Mouse (Mus musculus): ENCODE measurements at regions not wholly inside any gene's neighbourhood (a gene's known extent, or its start where the extent isn't known, plus 50 kb on each side); places are given as distances from the start of the nearest gene placed in this dataset.
A peak's percentile ranks its signal among the peaks of the same experiment; 100 is the strongest.

DNA sequence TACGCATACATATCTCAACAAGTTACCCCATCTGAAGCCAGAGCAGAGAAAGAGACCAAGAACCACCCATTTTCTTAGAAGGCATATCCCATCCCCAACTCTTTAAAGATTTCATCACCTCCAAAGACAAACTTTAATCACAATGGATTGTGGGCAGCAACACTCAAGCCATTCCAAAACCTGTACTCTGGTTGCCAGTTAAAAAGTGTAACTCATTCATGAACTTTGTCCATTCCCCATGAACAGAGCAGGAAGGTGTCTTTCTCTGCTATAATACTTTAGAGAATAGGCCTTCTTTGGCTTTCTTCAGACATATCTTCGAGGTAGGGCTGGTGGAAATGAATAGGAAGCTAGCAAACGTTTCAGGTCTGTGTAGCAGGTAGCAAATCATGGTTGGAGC is 160.4 kb downstream of the Fzd1 start:
- DNase-seq (ENCODE audit: low read depth, low spot score): no peak

DNA sequence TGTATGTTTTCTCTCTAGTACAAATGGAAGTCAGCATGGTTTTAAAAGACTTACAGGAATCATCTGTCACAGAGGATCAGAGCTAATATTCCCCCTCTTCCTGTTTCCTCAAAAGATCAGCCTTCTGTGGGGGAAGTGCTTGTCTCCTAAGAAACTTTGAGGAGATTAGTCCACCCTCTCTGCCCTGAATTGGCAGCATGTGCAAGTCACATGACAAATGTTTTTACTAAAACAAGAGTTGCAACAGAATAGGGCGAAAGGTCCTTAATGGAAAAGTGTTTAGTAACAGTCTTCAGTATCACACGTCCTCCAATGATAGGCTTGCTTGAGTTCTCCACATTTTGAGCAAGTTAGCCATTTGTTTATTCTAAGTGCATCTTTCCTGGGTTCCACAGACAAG is 162.8 kb downstream of the Fzd1 start:
- peak; percentile 60 for DNase-seq (ENCODE audit: low read depth, low spot score)

DNA sequence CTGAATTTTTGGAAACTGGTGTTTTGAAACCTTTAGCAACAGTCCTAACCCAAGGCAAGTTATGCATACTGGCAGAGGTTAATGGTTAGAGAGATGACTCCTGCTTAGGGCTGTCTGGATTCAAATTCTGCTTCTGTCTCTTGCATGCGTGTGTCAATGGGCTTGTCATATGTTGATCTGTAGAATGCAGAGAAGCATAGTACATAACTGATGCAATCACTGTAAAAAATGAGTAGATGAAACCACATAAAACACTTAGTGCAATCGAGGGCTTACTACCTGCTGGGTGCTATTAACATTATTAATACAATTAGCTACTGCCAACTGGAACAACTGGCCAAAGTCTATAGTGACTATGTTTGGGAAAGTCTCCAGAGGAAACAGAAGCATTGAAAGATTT is 163.3 kb downstream of the Fzd1 start:
- no peak for DNase-seq (ENCODE audit: low read depth, low spot score)

DNA sequence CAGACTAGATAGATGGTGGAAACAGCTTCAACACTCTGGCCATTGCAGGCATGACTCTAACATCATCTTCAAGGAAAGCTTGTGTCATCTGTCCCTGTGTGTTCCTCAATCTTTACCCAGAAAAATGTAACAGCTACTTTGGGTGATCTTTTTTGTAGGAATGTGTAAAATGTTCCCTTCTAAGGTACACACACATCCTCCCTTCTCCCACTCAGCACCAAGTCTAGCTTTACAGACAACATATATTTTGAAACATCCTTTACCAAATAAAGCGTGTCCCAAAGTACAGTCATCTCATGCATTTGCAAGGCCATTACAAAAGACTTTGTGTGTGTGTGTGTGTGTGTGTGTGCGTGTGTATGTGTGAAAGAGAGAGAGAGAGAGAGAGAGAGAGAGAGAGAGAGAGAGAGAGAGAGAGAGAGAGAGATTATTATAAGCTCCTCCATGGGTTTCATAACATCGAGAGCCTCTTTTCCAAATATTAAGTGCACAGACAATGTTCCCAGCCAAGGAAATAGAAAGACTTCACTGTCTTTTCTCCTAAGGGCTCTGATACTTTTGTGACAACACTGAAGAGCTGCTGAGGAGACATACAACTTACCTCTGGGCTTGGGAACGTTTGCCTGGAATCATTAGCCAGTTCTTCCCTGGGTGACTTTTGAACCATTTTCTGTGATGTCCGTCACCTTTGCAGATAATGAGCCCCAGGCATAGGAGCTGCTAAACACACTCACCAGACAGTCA is 164.0 kb downstream of the Fzd1 start:
- no peak for DNase-seq (ENCODE audit: low read depth, low spot score)

DNA sequence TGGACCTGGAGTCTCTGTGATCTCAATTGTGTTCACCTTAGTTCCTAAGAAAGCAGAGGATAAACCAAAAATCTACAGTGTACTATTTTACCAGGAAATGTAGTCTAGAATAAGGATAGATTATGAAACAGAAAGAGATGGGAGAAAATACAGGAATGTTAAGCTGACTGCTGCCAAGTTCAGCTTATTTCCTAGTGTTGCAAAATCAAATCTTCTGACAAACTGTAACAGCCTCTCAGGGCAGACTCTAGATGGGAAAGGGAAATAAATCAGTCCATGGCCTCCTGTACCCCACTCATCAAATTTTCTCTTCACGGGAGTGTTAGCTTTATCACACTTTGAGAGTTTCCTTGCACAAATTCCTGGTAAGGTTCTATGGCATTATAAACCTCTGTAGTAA is 166.1 kb downstream of the Fzd1 start:
- peak; percentile 58 for DNase-seq (ENCODE audit: low read depth, low spot score)

DNA sequence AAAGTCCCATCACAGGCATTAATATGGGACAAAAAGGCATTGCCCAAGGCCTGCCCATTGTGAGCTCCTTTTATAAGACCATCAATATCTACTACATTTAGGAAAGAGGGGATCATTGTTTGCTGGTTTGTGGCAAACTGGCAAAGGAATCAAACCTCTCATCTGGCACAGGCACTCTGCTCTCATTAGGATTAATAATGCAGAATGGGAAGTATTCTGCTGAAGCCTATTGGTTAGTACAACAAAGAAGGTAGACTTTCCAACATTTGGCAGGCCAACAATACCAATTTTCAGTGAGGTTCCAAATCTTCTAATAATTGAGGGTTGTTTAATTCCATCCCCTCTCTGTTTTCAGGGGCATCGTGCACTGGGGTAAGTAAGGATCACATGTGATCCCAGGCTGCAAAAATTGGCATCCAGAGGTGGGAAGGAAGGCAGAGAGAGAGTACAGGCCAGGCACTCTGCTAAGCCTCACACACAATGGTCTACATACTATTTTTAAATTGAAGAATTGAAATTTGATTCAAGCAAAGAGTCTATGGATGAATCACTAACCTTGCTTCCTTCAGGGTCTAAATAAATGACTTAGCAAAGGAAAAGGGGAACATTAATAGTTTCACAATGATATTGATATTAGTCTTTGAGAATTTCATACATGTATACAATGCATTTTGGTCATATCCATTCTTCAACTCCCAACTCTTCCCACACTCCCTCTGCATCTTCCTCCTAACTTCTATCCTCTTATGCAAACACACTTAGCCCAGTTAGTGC is 174.9 kb downstream of the Fzd1 start:
- no peak for DNase-seq (ENCODE audit: low read depth, low spot score)

DNA sequence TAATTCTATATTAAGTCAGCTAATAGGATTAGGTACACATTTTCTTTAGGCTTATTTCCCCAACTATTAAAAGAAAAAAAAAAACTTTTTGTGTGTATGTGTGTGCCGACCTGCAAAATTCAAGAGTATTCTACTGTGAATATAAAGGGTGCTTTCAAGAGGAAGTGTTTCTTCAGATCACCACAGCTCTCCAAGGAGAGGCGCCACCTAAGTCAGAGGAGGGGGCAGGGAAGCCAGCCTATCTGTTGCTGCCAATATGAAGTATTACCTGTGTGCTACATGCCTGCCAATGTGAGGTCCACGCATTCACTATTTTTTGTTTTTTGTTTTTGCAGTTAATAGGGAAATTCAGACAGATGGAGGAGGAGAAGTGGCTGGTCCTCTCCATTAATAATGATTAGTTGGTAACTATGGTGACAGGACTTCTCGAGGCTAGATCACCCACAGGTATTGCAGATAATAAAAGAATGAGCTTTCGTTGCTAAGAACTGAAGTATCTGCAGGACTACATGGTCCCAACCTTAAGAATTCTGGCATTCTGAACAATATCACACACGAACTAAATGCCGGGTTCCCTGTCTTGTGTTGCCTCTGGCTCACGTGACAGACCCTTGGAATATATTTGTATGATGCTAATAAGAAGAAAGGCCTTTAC is 177.5 kb downstream of the Fzd1 start:
- DNase-seq (ENCODE audit: low read depth, low spot score): no peak

DNA sequence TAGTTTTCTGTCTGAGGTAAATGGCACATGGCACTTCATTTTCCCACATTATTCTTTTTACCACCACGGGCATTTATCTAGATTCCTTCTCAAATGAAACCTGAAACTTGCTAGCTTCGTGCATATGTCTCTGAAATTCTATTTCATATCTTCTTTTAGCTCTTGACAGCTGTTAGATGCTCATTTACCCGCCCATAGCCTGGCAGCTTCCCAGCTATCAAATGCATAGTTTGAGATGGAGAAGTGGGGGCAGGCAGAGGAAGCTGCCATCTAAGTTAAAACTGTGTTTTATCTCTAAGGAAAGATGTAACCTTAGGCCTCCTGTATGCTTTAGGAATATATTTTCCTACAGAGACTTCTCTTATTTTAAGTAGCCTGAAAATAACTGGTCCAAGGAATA is 179.0 kb downstream of the Fzd1 start:
- no peak for DNase-seq (ENCODE audit: low read depth, low spot score)

DNA sequence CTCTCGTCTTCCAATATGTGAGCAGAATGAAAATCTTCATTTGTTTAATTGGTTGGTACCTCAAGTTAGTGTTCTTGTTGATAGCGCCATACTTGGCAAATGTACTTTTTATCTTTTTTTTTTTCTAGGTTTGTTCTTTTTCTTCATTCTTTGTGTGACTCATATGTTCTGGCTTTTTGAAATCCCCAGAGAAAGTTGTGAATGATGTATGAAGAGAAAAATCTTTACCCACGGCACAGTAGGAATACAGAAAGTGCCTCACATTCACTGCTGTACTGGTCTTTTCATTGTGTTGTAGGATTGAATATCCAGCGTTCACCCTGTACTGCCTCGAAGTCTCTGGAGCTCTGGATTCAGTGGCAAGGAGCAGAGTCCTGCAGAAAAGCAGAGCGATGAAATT is 180.7 kb downstream of the Fzd1 start:
- DNase-seq (ENCODE audit: low read depth, low spot score): peak; percentile 84

DNA sequence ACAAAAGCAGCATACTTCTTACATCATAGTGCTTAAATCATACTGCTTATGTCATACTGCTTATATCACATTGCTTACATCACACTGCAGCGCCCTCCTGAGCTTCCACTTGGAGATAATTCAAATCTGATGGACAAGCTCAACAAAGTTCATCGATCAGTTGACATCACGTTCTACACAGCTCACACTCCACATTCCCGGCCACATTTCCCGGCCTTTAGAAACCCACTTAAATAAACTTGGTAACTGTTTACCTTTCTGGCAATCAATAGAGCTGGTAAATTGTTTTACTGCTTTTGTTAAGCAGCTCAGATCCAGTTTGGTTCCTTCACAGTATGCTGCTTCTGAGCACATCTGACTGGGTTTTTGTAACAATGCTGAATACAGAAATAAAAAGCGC is 194.0 kb downstream of the Fzd1 start:
- DNase-seq (ENCODE audit: low read depth, low spot score): no peak

DNA sequence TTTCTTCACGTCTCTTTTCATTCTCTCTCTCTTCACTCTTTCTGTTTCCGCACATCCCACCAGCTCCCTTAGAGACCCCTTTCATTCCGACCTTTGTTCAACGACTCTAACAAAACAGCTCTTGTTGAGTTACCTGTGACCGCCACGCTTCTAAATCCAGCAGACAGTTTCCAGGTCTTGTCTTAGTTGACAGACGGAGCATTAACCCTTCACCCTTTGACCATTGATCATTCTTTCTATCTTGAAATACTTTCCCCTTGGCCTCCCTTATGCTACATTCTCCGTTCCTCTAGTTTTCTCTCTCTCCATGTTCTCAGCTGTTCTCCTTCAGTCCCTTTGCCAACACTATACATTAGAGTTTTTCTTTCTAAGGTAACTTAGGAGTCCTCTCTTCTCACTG is 196.2 kb downstream of the Fzd1 start:
- DNase-seq (ENCODE audit: low read depth, low spot score): no peak

DNA sequence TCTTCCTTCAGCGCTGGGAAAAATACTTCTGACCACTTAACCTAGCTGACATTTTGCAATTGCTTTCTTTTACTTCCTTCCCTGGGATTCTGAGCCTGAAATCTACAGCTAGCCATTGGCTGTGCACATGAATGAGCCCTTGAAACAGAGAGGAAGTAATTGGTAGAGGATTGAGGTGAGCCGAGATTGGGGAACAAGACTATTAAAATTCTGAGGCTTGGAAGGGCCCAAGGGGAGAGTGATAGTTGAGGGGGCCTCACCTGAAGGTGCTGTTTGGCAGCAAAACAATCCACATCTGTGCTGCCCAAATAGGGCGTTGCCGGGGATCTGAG is 196.7 kb downstream of the Fzd1 start:
- DNase-seq (ENCODE audit: low read depth, low spot score): no peak

DNA sequence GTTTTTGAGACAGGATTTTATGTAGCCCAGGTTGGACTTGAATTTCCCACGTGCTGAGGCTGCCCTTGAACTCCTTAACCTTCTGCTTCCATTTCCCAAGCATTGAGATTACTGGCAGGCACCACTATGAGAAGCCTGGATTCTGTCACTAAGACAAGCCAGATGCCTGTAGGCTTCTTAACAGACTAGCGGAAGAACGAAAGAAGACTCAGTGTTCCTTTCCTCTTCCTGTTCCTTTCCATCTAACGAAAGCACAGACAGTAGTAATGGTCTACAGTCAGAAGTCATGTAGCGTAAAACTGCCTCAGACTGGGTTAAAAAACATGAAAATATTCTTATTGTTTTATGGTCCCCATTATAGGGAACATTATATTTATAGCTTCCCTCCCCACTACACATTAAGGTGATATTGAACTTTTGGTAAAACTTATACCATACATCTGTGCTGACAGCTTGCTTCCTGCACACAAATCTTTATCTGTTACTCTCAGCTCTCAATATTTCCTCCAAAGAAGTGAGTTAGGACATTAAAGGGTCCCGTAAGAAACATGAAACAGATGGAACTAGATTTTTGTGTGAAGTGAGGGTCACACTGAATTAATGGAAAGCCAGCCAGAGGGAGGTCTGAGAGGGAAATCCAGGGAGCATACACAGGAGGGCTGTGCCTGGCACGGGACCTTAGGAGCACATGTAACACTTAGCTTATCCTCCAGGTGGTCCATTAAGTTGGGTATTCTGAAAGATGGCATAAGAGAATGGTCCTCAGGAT is 197.3 kb downstream of the Fzd1 start:
- no peak for DNase-seq (ENCODE audit: low read depth, low spot score)

DNA sequence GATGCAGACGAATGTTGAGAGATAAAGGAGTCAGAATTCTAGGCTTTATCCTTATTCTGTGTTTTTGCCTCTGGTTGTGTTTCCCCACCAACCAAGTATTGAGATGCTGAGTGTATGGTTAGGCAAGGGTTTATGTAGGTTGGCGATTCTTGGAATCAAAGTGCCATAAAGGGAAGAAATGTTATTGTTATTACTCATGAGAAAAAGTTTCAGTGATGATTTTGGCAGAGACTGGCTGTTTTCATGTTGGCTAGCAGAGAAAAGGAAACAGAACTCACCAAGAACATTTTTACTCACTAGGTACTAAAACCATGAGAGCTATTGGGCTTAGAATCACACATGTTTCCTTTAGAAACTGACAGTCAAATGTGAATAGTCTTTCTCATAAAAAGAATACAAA is 202.9 kb downstream of the Fzd1 start:
- DNase-seq (ENCODE audit: low read depth, low spot score): peak; percentile 86

DNA sequence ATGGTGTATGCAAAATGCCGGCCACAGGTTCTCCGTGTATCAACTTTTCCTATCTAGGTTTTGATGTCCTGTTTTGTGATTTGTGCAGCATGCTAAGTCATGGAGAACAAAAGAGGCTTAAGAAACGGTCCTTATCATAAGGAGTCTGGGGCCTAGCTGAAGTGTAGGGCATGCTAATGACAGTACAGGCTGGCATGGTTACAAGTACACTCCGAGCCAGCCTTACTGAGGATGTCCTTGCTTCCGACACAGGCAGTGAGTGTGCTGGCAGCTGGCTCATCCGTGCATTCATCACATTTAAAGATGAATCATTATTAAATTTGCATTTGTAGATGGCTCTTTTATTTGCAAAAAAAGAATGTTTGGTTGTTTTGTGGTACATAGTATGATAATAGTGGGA is 219.3 kb downstream of the Fzd1 start:
- DNase-seq (ENCODE audit: low read depth, low spot score): no peak

DNA sequence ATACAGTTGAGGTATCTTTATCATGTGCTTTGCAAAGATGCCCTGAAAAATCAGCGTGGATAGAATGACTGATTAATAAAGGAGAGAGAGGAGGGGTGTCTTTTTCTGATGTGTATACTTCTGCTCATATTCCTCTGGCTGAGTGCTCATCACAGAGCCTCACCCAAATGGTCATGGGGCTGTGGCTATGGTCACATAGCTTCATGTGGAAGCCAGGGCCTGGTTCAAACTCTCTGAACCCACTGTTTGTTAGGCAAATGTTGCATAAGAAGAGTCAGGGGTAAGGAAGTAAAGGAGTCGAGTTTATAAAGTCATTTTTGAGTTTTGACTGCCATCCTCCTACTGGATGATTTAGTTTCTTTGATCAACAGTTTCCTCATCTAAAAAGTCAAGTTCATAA is 221.0 kb downstream of the Fzd1 start:
- no peak for DNase-seq (ENCODE audit: low read depth, low spot score)

DNA sequence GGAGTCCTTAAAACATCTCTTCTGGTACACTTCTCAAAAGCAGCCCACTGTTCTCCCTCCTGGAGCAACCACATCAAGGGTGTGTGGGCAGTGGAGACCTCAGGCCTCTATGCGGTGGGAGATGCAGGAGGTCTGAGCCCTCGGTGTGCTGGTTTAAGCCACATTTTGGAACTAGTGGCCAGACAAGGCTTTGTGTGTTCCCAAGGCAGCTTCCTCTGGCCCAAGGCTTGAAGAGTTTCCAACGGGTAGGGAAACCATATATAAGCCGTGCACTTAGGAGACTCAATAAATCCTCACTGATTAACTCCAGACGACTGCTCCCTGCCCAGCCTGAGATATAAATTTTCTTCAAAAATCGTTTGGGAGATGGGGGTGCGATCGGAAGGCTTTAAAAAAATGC is 221.9 kb downstream of the Fzd1 start:
- no peak for DNase-seq (ENCODE audit: low read depth, low spot score)

DNA sequence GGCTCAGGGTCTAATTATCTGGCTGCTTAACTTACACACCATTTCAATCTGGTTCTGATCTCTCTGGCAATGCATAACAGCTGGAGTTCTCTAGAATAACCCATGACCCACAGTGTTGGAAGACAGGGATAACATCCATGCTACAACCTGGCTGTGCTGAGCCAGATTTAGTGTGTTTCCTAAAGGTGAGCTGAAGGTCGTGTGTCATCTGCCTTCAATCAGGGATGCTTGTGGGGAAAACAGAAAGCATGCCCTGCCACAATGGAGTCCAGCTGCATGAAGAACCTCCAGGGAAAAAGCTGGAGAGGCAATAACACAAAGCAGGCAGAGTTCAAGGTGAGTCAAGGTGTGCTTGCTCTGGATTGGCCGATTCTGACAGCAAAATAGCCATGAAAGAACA is 223.3 kb downstream of the Fzd1 start:
- DNase-seq (ENCODE audit: low read depth, low spot score): no peak

DNA sequence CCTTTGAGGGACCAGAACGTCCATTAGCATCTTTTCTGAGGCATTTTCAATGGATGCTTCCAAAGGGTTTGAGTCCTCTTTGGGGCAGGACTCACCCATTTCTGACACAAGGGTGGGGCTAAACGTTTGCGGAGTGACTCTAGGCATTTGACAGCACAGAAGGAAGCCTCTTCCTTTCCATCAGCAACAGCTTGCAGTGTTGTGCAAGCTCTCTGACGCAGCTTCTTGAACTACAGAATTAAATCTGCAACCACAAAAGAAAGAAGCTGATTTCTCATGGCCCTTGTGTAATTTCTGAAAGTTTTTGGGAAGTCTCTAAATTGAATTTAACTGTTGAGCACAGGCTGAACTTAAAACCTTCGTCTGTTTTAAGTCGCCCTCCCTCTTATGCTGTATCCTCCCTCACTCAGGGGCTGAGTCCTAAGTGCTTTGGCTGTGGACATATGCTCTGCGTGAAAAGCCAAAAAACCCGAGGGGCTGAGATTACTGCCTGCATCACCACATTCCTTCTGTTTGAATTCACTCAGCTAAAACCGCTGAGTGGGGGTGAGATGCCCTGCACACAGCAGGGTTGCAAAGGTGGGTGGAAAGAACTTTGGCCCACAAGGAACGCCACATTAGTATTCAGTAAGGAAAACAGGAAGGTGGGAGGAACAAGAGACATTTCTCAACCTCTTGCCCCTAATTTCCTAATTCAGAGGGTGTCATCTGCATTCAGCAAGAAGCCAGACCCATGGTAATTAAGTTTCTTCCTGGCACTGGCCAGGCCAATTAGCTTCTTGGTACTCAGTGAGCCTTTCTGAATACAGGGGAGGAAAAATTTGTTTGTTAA is 227.4 kb downstream of the Fzd1 start:
- DNase-seq (ENCODE audit: low read depth, low spot score): peak; percentile 91

DNA sequence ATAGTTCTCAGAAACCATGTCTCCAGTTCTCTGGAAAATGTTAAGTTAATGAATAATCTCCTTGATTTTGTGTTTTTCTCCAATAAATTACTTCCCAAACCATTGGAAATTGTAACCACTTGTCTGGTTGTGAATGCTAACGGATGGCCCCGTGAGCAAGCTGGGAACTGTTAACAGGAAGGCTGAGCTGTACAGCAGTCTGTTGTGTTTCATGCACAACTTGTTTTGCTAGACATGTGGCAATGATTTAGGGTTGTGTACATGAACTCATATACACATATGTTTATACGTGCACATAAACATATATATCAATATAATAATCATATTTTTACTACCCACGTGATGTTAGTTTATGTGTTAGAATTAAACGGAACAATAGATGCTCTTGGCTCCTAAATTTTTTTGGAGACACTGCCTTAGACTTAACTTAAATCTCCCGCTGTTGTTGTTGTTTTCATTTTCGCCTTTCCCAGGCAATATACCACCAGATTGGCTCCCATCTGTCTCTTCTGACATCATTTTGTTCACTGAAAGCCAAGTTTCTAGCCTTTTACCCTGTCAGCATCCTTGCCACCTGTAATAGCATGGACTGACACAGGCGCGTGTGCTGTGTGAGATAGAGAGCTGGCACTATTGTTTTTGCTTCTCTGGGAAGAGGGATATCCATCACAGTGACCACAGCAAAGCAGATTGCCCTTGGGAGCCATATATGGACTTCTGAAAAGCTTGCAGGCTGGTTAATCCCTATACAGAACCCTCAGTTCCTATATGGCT is 231.6 kb downstream of the Fzd1 start:
- no peak for DNase-seq (ENCODE audit: low read depth, low spot score)

DNA sequence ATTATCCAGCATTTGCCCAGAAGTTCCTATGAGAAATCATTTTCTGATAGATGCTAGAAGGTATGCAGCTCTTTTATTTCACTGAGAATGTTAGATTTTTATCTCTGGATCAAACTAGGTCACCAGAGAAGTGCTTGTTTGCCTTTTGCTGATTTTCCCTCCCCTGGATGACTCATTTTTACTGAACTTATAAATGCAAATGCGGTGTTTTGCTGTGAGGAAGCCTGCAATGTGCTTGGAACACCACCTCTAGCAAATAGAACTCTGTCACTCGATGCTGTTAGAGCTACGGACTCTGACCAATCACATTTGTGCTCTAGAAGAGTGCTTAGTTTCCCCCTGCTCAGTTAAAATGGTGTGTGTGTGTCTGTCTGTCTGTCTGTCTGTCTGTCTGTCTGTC is 257.2 kb downstream of the Fzd1 start:
- DNase-seq (ENCODE audit: low read depth, low spot score): peak; percentile 27
